Mouse (Mus musculus) spleen, postnatal 10 days (tissue): Measurements from ENCODE around the gene Acss1.

Source experiments
- DNase-seq, 2 experiments: peaks; one replicate each; pipeline ENCODE4 v3.0.0; 2021 to 2022; ENCODE audit warnings: low spot score in 2 of 2

Acss1 gene

DNA sequence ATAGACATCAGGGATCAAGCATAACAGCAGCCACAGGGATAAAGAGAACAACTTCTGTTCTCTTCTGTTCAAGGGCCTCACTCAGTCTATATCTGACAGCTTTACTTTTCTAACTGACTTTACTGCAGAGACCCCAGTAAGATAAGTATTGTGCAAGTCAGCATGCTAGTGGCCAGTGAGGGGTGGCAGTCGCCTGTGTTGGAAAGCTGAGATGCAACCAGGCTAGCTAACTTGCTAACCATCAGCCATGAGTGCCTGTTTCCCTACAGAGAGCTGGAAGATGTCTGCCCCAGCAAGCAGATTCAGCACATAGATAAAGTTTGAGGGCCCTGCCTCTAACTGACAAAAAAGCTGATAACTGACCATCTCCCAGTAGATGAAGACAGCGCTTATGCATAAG, 97.5 kb downstream of the Acss1 start:
- DNase-seq: no peak

GRCm38 (mm10) chr2:150569847-150570590, 98.3 kb downstream of the Acss1 start, which contains the start of gene Cst7:
TSS of gene Cst7 (plus strand) at chr2:150570415.
- DNase-seq: peak in 1 of 2 experiments; percentile 27
